Mouse (Mus musculus): Measurements from ENCODE around the gene Tgfb2.

The Tgfb2 gene

GRCm38 (mm10) chr1:186655096-186655495 lies 50.7 kb downstream of the Tgfb2 start:
- DNase-seq: peak; percentile 3 to 10

- DNase-seq: no peak
Measured at GRCm38 (mm10) chr1:186652208-186652607, 53.6 kb downstream of the Tgfb2 start.

GRCm38 (mm10) chr1:186650011-186650410 lies 55.8 kb downstream of the Tgfb2 start:
- no peak for DNase-seq

GRCm38 (mm10) chr1:186637304-186638213 lies 68.2 kb downstream of the Tgfb2 start:
- DNase-seq: no peak

GRCm38 (mm10) chr1:186635045-186635444 lies 70.7 kb downstream of the Tgfb2 start:
- no peak for DNase-seq

- no peak for DNase-seq
Measured at GRCm38 (mm10) chr1:186631457-186631856, 74.3 kb downstream of the Tgfb2 start.

GRCm38 (mm10) chr1:186630971-186631370 lies 74.8 kb downstream of the Tgfb2 start:
- no peak for DNase-seq

- peak in 1 of 2 experiments; percentile 13 for DNase-seq
Measured at GRCm38 (mm10) chr1:186627451-186627995, 78.3 kb downstream of the Tgfb2 start.

GRCm38 (mm10) chr1:186624474-186624873 lies 81.3 kb downstream of the Tgfb2 start:
- DNase-seq: no peak

GRCm38 (mm10) chr1:186621812-186622211 lies 84.0 kb downstream of the Tgfb2 start:
- DNase-seq: no peak

GRCm38 (mm10) chr1:186618285-186618684 lies 87.5 kb downstream of the Tgfb2 start:
- DNase-seq: no peak

GRCm38 (mm10) chr1:186611371-186611770 lies 94.4 kb downstream of the Tgfb2 start:
- DNase-seq: no peak

- no peak for DNase-seq
Measured at GRCm38 (mm10) chr1:186610481-186610880, 95.3 kb downstream of the Tgfb2 start.

- DNase-seq: peak; percentile 4 to 12
Measured at GRCm38 (mm10) chr1:186609793-186610233, 96.0 kb downstream of the Tgfb2 start.

GRCm38 (mm10) chr1:186608116-186608515 lies 97.7 kb downstream of the Tgfb2 start:
- DNase-seq: no peak

- no peak for DNase-seq
Measured at GRCm38 (mm10) chr1:186605635-186606034, 100.2 kb downstream of the Tgfb2 start.

GRCm38 (mm10) chr1:186604124-186604523 lies 101.7 kb downstream of the Tgfb2 start:
- DNase-seq: no peak

- DNase-seq: no peak
Measured at GRCm38 (mm10) chr1:186588226-186588625, 117.6 kb downstream of the Tgfb2 start.

- DNase-seq: peak in 1 of 2 experiments; percentile 20
Measured at GRCm38 (mm10) chr1:186587065-186587804, 118.6 kb downstream of the Tgfb2 start.

- DNase-seq: no peak
Measured at GRCm38 (mm10) chr1:186585571-186586164, 120.1 kb downstream of the Tgfb2 start.

- DNase-seq: no peak
Measured at GRCm38 (mm10) chr1:186583933-186584332, 121.9 kb downstream of the Tgfb2 start.

GRCm38 (mm10) chr1:186582113-186582512 lies 123.7 kb downstream of the Tgfb2 start:
- DNase-seq: no peak

GRCm38 (mm10) chr1:186581666-186582065 lies 124.1 kb downstream of the Tgfb2 start:
- DNase-seq: no peak
